Mouse (Mus musculus) neural tube, embryonic 12.5 days (tissue): ENCODE results near the gene Gm21964. TPM values are rescaled to one million over a fixed set of nuclear protein-coding genes. Genes with fewer than 3 reads are reported as not detected.

Experiments used
- ATAC-seq: fragments of 200-750 bp; cut with Nextera tagmentation; 2 replicates; pipeline ENCODE4 v1.8.0; 2017; ENCODE audit warnings: low read depth, mild to moderate bottlenecking, moderate TSS enrichment, moderate library complexity; ENCODE audit not compliant: low FRiP score
- H3K27ac ChIP-seq: fragments of 300-500 bp; sonication (generic); 2 replicates; pipeline ENCODE4 v1.5.1; 2016
- H3K27me3 ChIP-seq: fragments of 300-500 bp; sonication (generic); replicated peaks from 2 replicates; pipeline ENCODE4 v1.6.1; 2016; ENCODE audit warnings: mild to moderate bottlenecking
- H3K36me3 ChIP-seq: fragments of 300-500 bp; sonication (generic); 2 replicates; pipeline ENCODE4 v1.6.1; 2016; ENCODE audit warnings: mild to moderate bottlenecking
- H3K4me1 ChIP-seq: fragments of 300-500 bp; sonication (generic); 2 replicates; pipeline ENCODE4 v1.6.1; 2016
- H3K4me2 ChIP-seq: fragments of 300-500 bp; sonication (generic); replicated peaks from 2 replicates; pipeline ENCODE4 v1.6.1; 2016; ENCODE audit warnings: mild to moderate bottlenecking
- H3K4me3 ChIP-seq: fragments of 300-500 bp; sonication (generic); 2 replicates; pipeline ENCODE4 v1.5.1; 2016
- H3K9ac ChIP-seq: fragments of 300-500 bp; sonication (generic); 2 replicates; pipeline ENCODE4 v1.6.1; 2016; ENCODE audit warnings: mild to moderate bottlenecking
- H3K9me3 ChIP-seq: fragments of 300-500 bp; sonication (generic); 2 replicates; pipeline ENCODE4 v1.6.1; 2016; ENCODE audit warnings: mild to moderate bottlenecking
- WGBS: fragments of 180-500 bp; shearing (Covaris S2); methylation state at CpG from one replicate; pipeline ENCODE4 v1.1.7; 2016; 5-methylcytosine and 5-hydroxymethylcytosine counted together
- polyA plus RNA-seq: library from polyadenylated mRNA; unstranded; fragments of >200 nt; fragmentation: Nextera tagmentation; extraction: Ambion mirVana; gene quantifications from 2 replicates; pipeline ENCODE4 v1.2.1, GENCODE M21; 2016

Gm21964 gene
- polyA plus RNA-seq = not detected in 2 replicates

DNA sequence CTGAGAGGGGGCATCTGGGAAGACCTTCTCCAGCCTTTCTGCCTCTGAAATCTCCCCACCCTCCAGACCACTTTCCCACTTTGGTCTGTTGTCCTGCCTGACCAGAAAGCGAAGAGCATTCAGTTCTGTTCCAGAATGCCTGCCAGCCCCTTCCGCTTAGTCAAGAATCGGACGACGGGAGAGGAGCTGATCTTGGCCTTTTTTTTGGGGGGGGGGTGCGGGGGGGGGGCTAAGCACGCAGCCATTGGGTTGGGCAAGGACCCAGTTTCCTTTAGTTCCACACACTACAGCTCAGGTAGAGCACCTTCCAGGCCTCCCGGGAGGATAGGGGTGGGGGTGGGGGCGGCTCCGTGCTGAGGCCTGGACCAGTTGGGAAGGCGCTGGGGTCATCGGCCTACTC is at the start of gene Gm21964:
TSS of gene Gm21964 (plus strand) at position 301 of the 400 bp plus-strand sequence.
- Histone ChIP-seq H3K4me3 (no peak within 1 kb of the TSS), H3K9ac (no peak within 1 kb of the TSS), H3K9me3 (no peaks in the 10 kb centered on the region), H3K4me2 (no peak within 1 kb of the TSS), H3K36me3 (no peaks in the 10 kb centered on the region), H3K27me3 (no peaks in the 10 kb centered on the region), H3K27ac (no peak within 1 kb of the TSS), H3K4me1 (no peaks in the 10 kb centered on the region)
- no peak for ATAC-seq
- 85% methylated on average over 12 of the region's 12 CpGs for WGBS

DNA sequence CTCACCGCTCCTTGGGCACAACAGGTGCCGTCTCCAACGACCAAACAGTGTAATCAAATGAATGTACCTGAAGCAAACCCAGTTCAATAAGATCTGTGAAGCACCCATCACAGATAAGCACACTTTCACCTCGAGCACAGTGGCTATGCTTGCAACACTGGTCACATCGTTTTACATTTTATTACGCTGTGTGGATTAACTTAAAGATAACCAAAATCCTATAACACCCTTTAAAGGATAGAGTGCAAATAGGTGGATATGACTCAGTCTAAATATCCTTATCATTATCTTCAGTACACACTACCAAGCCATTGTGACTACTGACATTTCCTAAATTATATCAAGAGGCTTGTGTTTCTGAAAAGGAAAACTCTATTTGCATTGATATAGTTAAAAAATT is 49.8 kb upstream of the Gm21964 start:
- Histone ChIP-seq H3K9ac (no peak overlapping the region), H3K4me1 (no peaks in the 10 kb centered on the region), H3K27me3 (no peaks in the 10 kb centered on the region), H3K36me3 (no peaks in the 10 kb centered on the region), H3K9me3 (no peaks in the 10 kb centered on the region), H3K4me3 (no peak overlapping the region), H3K27ac (no peak overlapping the region), H3K4me2 (no peak overlapping the region)
- no peak for ATAC-seq
- 82% methylated on average over 6 of the region's 6 CpGs for WGBS

DNA sequence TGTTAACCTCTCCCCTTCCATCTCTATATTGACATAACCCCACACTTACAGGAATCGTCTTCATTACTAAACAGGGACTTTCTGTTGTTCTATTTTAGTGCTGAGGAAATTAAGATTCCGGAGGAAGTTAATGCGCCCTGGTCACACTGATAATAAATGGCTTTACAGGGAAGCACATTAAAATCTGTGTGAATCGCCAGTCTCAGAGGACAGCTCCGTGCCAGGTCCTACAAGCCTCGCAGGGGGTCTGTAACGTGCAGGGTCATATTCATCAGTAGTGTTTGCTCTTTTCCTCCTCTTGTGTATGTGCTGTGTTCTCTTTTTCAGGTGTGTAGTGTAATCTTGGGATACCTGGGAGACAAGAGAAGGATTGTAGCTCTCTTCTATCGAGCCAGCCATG is 42.8 kb upstream of the Gm21964 start:
- H3K9ac ChIP-seq = no peak overlapping the region
- H3K27me3 ChIP-seq = no peaks in the 10 kb centered on the region
- H3K4me1 ChIP-seq = no peaks in the 10 kb centered on the region
- H3K4me2 ChIP-seq = no peak overlapping the region
- H3K4me3 ChIP-seq = no peak overlapping the region
- no peak for ATAC-seq
- no peaks in the 10 kb centered on the region for H3K9me3 ChIP-seq
- 76% methylated on average over 8 of the region's 8 CpGs for WGBS
- H3K36me3 ChIP-seq = no peaks in the 10 kb centered on the region
- no peak overlapping the region for H3K27ac ChIP-seq

DNA sequence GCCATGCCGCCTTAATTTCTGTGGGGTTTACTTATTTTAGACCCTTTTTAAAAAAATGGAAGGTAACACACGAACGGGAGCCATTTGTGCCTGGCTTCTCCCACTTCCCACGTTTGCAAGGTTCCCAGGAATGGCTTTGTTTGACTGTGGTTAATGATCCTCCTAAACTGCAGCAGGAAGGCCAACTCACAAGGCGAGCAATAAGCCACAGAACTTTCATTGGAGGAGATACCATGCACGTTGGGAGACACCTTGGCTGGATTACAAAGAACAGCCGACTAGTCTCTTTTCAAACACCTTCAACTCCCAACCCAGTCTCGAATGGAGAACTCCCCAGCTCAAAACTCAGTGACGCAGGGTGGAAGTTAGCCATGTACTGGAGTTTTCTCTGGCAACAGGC is 36.8 kb upstream of the Gm21964 start:
- Histone ChIP-seq H3K4me1 (no peaks in the 10 kb centered on the region), H3K9ac (no peak overlapping the region), H3K36me3 (no peaks in the 10 kb centered on the region), H3K27ac (no peak overlapping the region), H3K27me3 (no peaks in the 10 kb centered on the region), H3K9me3 (no peaks in the 10 kb centered on the region), H3K4me3 (no peak overlapping the region), H3K4me2 (no peak overlapping the region)
- 72% methylated on average over 9 of the region's 9 CpGs for WGBS
- no peak for ATAC-seq

DNA sequence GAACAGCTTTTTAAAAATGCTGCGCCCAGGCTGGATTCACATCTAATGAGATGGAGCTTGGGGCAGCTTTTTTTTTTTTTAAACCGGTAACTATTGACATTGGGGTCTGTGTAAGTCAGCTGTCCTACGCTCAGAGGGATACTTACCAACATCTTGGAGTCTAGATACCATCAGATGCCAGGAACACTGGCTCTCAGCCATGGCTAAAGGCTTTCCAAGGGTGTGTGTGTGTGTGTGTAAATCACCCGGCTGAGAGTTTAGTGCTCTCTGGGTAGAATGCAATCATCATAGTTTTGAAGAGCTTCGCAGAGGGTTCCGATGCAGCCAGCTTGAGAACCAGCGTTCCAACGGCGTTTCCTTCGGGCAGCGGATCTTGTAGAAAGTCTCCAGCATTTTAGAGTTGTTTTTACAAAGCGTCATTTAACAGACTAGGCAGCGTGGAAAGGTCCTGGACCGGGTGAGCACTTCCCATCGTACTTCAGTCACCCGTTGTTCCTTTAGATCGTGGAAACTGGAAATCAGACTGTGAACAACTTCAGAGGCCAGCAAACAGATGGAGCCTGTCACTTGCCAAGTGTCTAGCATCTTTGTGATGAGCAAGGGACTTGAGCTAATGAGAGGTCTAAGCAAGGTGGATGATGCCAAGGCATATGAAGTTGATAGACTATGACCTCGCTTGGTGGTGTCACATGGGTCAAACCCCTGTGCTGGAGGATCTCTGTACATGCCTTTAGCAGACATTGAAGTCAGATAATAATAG is 36.2 kb upstream of the Gm21964 start:
- Histone ChIP-seq H3K9ac (no peak overlapping the region), H3K9me3 (no peaks in the 10 kb centered on the region), H3K4me2 (no peak overlapping the region), H3K27ac (no peak overlapping the region), H3K36me3 (no peaks in the 10 kb centered on the region), H3K27me3 (no peaks in the 10 kb centered on the region), H3K4me1 (no peaks in the 10 kb centered on the region), H3K4me3 (no peak overlapping the region)
- no peak for ATAC-seq
- WGBS = 96% methylated on average over 18 of the region's 18 CpGs

DNA sequence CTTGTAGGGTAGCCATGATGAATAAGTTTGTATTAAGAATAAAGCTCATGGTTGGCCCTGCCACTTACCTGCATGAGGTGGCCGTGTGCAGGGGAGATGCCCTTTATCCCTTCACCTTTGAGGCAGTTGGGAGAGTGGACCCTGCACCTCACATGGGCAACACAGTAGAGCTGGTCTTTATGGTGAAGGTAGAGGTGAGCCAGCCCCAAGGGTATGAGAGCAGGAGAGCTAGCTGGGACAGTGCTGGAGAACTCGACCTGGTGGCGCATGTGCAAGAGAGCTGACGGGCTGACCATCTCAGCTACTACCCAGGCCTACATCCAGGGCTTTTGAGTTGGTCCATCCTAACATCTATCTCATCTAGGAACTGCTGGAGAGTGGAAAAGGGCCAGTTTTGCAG is 35.3 kb upstream of the Gm21964 start:
- Histone ChIP-seq H3K36me3 (no peaks in the 10 kb centered on the region), H3K4me1 (no peaks in the 10 kb centered on the region), H3K27me3 (no peaks in the 10 kb centered on the region), H3K4me2 (no peak overlapping the region), H3K9ac (no peak overlapping the region), H3K27ac (no peak overlapping the region), H3K9me3 (no peaks in the 10 kb centered on the region), H3K4me3 (no peak overlapping the region)
- 88% methylated on average over 4 of the region's 4 CpGs for WGBS
- no peak for ATAC-seq

DNA sequence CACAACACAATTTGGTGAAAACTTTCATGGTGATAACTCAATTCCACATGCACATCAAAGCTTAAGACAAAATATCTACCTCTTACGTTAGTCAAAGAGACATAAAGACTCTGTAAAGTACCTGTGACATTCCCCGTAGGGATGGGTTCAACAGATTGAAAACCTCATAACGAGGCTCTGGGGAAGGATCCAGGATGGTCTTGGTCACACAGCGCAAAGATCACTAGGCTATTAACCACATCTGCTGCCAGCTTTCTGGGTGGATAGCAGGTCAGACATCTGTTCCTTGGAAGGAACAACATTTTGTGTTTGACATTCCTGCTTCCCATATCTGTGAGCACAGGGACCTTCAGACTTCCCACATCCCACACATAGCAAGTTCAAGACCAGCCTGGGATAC is 31.3 kb upstream of the Gm21964 start:
- no peak overlapping the region for H3K9ac ChIP-seq
- no peaks in the 10 kb centered on the region for H3K4me1 ChIP-seq
- WGBS = 85% methylated on average over 4 of the region's 4 CpGs
- no peak overlapping the region for H3K4me3 ChIP-seq
- no peak for ATAC-seq
- no peak overlapping the region for H3K27ac ChIP-seq
- H3K9me3 ChIP-seq = no peaks in the 10 kb centered on the region
- H3K4me2 ChIP-seq = no peak overlapping the region
- no peaks in the 10 kb centered on the region for H3K27me3 ChIP-seq
- no peaks in the 10 kb centered on the region for H3K36me3 ChIP-seq

DNA sequence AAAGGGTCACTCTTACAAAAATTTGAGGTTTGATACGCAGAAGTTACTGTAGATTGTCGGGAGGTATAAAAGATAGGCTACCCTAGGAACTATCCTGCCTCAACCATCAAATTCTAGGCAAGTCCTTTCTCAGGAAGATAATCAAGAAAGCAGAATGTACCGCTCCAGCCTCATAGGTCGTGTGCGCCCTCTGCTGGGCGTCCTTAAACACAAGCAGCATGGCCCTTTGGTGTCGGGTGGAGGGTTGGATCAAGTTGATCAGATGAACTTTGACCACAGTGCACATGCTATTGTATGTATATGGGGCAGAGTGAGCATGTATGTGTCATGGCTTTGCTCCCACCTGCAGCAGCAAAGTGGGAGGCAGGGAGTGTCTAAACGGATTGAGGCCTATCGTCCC is 29.4 kb upstream of the Gm21964 start:
- Histone ChIP-seq H3K27me3 (no peaks in the 10 kb centered on the region), H3K9me3 (no peaks in the 10 kb centered on the region), H3K27ac (no peak overlapping the region), H3K36me3 (no peaks in the 10 kb centered on the region), H3K4me1 (no peaks in the 10 kb centered on the region), H3K4me3 (no peak overlapping the region), H3K9ac (no peak overlapping the region), H3K4me2 (no peak overlapping the region)
- no peak for ATAC-seq
- 15% methylated on average over 9 of the region's 9 CpGs for WGBS

DNA sequence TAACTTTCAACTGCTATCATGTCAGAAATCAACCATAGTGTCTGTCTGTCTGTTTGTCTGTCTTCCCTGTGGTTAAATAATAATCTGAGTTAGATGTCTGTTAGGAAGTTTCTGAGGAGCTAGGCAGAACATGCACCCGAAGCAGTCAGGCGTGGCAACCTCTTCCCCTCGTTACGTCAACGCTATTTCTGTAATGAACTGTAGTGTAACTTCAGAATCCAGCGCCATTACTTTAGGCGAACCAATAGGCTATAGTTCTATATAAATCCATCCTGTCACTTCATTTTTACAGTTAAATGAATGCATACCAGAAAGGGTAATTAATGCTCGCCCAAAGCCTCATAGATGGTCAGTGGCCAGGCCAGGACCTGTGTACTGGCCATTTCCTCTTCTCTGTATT is 26.5 kb upstream of the Gm21964 start:
- no peak for ATAC-seq
- Histone ChIP-seq H3K27ac (no peak overlapping the region), H3K4me3 (no peak overlapping the region), H3K27me3 (no peaks in the 10 kb centered on the region), H3K9ac (no peak overlapping the region), H3K36me3 (no peaks in the 10 kb centered on the region), H3K4me1 (0 out of 2 replicates have a peak, but pooled peaks cover 3% of the 10 kb centered on the region), H3K4me2 (no peak overlapping the region), H3K9me3 (no peaks in the 10 kb centered on the region)
- WGBS = 89% methylated on average over 8 of the region's 8 CpGs

DNA sequence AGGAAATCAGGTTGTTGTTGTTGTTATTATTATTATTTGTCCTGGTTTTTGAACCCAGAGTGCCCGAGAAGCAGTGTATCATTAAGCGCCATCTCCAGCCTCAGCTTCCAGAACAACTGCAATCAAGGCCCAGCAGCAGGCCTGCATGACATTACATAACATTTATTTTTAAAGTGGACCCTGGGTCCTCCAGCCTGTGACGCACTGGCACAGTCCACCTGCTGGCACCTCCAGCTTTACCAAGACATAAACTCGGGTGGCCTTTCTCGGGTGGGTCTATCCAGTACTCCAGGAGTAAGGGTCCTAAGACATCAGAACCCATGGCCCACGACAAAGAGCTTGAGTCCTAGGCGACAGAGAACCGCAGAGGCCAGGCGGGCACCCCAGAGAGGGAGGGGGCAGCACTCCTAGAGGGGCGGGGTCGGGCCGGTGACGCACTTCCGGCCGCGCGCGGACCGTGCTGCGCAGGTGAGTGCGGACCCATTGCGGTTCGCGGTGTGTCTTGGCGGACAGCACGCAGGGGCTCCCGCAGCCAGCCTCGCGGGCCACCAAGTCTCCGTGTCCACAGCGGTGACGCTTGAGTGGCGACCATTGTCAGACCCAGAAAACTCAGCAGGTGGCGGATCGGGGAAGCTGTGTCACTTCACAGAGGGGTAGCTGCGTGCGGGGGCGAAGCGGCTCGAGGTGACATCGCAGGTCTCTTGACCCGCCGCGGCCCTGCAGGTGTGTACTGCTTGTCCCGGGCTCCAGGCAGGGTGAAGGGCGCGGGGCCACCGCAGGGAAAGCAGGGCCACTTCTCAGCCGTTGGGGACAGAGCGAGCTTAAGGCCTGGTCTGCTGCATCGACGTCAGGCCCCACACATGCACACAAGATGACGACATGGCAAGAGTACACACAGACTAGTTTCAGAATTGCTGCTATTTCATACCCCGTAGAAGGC is 21.5 kb upstream of the Gm21964 start, which contains the start of gene Zfp612:
TSS of gene Zfp612 (plus strand) at position 465 of the 940 bp plus-strand sequence.
- Histone ChIP-seq H3K4me3 (peak within 1 kb of the TSS; percentile 65), H3K36me3 (peaks cover 16% of the 10 kb centered on the region), H3K9me3 (no peaks in the 10 kb centered on the region), H3K4me1 (peaks cover 8% of the 10 kb centered on the region), H3K9ac (peak within 1 kb of the TSS; percentile 67), H3K27me3 (no peaks in the 10 kb centered on the region), H3K27ac (no peak within 1 kb of the TSS), H3K4me2 (peak within 1 kb of the TSS; percentile 93)
- 7% methylated on average over 54 of the region's 54 CpGs for WGBS
- ATAC-seq = peak; percentile 95

DNA sequence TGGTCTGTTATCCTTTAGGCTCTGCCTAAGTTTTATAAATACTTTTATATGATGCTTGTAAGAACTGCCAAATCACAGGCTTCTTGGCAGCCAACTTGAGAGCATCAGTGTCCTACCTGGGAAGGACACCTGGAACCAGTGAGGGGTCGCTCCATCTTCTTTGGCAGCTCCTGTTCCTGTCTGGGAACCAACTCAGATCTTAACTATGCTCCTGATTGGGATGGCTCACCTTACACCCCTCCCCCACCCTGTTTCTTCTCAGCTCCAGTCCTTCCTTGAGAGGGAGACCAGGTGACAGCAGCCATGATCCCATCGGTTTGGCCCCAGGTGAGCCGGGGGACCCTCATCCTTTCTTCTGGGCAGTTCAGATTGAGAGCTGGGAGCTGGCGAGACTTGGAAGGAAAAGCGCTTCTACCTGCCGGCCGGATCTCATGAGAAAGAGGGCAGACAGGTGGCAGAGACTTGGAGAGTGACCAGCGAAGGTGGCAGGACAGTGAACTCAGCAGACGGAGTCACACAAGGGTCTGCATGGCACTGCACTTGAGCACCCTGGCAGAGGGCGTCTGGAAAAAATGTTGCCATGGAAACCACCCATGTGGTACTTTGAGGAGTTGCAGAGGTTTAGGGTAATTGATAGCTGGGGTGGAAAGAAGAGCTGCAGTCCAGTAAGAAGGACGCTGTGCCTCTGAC is 18.4 kb upstream of the Gm21964 start:
- peaks cover 8% of the 10 kb centered on the region for H3K4me1 ChIP-seq
- no peak overlapping the region for H3K27ac ChIP-seq
- WGBS = 79% methylated on average over 11 of the region's 11 CpGs
- no peak for ATAC-seq
- H3K4me2 ChIP-seq = no peak overlapping the region
- 0 out of 2 replicates have a peak, but pooled peaks cover 6% of the 10 kb centered on the region for H3K9me3 ChIP-seq
- H3K4me3 ChIP-seq = no peak overlapping the region
- H3K9ac ChIP-seq = no peak overlapping the region
- no peaks in the 10 kb centered on the region for H3K27me3 ChIP-seq
- H3K36me3 ChIP-seq = peaks cover 41% of the 10 kb centered on the region

DNA sequence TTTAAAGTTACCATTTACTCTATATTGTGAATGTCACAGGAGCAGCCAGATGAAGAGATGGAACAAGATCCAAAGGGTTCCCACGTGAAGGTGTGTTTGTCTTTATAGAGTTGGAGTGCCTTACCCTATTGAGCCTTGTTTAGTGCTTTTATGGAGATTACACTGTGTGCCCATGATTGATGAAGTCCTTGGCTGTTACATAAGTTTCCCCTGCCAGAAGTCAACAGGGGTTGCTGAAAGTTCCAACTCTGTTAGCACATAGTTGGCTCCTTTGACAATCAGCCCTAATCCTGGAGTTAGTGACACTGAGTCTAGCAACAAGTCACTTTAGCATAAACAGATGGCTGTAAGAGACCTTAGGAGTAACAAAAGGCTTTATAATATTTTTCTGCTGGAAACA is 9.1 kb upstream of the Gm21964 start:
- no peak overlapping the region for H3K27ac ChIP-seq
- no peaks in the 10 kb centered on the region for H3K4me1 ChIP-seq
- no peak overlapping the region for H3K4me3 ChIP-seq
- no peak overlapping the region for H3K4me2 ChIP-seq
- ATAC-seq = no peak
- no peaks in the 10 kb centered on the region for H3K27me3 ChIP-seq
- 71% methylated on average over 1 of the region's 1 CpGs for WGBS
- peaks cover 20% of the 10 kb centered on the region for H3K9me3 ChIP-seq
- H3K9ac ChIP-seq = no peak overlapping the region
- H3K36me3 ChIP-seq = peaks cover 30% of the 10 kb centered on the region
